Mouse (Mus musculus): ENCODE results near the gene Spint4. TPM values are rescaled to one million over a fixed set of nuclear protein-coding genes. Genes with fewer than 3 reads are reported as not detected.

Gene Spint4
- polyA plus RNA-seq (2011; ENCODE audit: insufficient read depth, insufficient read length, low replicate concordance, missing spikeins): not detected in 2 replicates

GRCm38 (mm10) chr2:164698201-164698600, at the start of gene Spint4:
Gene Spint4 (plus strand): TSS chr2:164698501.
- WGBS: 83% methylated on average over 4 of the region's 4 CpGs
- TF ChIP-seq CTCF (IDR thresholded peaks at IDR 0.05; ENCODE audit: control insufficient read depth, insufficient read depth, low read length) (no peak), POLR2A (IDR thresholded peaks at IDR 0.05; ENCODE audit: borderline replicate concordance, control insufficient read depth, low read depth, low read length) (no peak)
- no peak within 1 kb of the TSS for H3K27ac ChIP-seq (ENCODE audit: control insufficient read depth, insufficient read depth, low read depth, low read length, poor library complexity)
- no peak within 1 kb of the TSS for H3K4me3 ChIP-seq (replicated peaks; ENCODE audit: control insufficient read depth, low read depth, low read length)
- no peaks in the 10 kb centered on the region for H3K4me1 ChIP-seq (ENCODE audit: control insufficient read depth, insufficient read depth, low read length)

GRCm38 (mm10) chr2:164655858-164656257, 42.4 kb upstream of the Spint4 start, which contains the start of gene Wfdc10:
Gene Wfdc10 (plus strand): TSS chr2:164656046.
- WGBS: 10% methylated on average over 11 of the region's 11 CpGs
- TF ChIP-seq CTCF (IDR thresholded peaks at IDR 0.05; ENCODE audit: control insufficient read depth, insufficient read depth, low read length) (peak; percentile 89), POLR2A (IDR thresholded peaks at IDR 0.05; ENCODE audit: borderline replicate concordance, control insufficient read depth, low read depth, low read length) (no peak)
- Histone ChIP-seq H3K27ac (ENCODE audit: control insufficient read depth, insufficient read depth, low read depth, low read length, poor library complexity) (no peak within 1 kb of the TSS), H3K4me3 (replicated peaks; ENCODE audit: control insufficient read depth, low read depth, low read length) (no peak within 1 kb of the TSS), H3K4me1 (ENCODE audit: control insufficient read depth, insufficient read depth, low read length) (0 out of 2 replicates have a peak, but pooled peaks cover 1% of the 10 kb centered on the region)

GRCm38 (mm10) chr2:164656483-164656882, 41.8 kb upstream of the Spint4 start, which contains the start of gene Wfdc9:
Gene Wfdc9 (minus strand): TSS chr2:164656583.
- 66% methylated on average over 9 of the region's 9 CpGs for WGBS
- no peak within 1 kb of the TSS for H3K27ac ChIP-seq (ENCODE audit: control insufficient read depth, insufficient read depth, low read depth, low read length, poor library complexity)
- no peak for TF ChIP-seq CTCF (IDR thresholded peaks at IDR 0.05; ENCODE audit: control insufficient read depth, insufficient read depth, low read length)
- TF ChIP-seq POLR2A (IDR thresholded peaks at IDR 0.05; ENCODE audit: borderline replicate concordance, control insufficient read depth, low read depth, low read length): no peak
- H3K4me3 ChIP-seq (replicated peaks; ENCODE audit: control insufficient read depth, low read depth, low read length): no peak within 1 kb of the TSS
- 0 out of 2 replicates have a peak, but pooled peaks cover 1% of the 10 kb centered on the region for H3K4me1 ChIP-seq (ENCODE audit: control insufficient read depth, insufficient read depth, low read length)

GRCm38 (mm10) chr2:164664851-164665250, 33.5 kb upstream of the Spint4 start:
- no peak overlapping the region for H3K4me3 ChIP-seq (replicated peaks; ENCODE audit: control insufficient read depth, low read depth, low read length)
- TF ChIP-seq CTCF (IDR thresholded peaks at IDR 0.05; ENCODE audit: control insufficient read depth, insufficient read depth, low read length) (no peak), POLR2A (IDR thresholded peaks at IDR 0.05; ENCODE audit: borderline replicate concordance, control insufficient read depth, low read depth, low read length) (no peak)
- H3K4me1 ChIP-seq (ENCODE audit: control insufficient read depth, insufficient read depth, low read length): no peaks in the 10 kb centered on the region
- 82% methylated on average over 7 of the region's 7 CpGs for WGBS
- no peak overlapping the region for H3K27ac ChIP-seq (ENCODE audit: control insufficient read depth, insufficient read depth, low read depth, low read length, poor library complexity)

- H3K27ac ChIP-seq (ENCODE audit: control insufficient read depth, insufficient read depth, low read depth, low read length, poor library complexity): no peak overlapping the region
- TF ChIP-seq CTCF (IDR thresholded peaks at IDR 0.05; ENCODE audit: control insufficient read depth, insufficient read depth, low read length): no peak
- no peak for TF ChIP-seq POLR2A (IDR thresholded peaks at IDR 0.05; ENCODE audit: borderline replicate concordance, control insufficient read depth, low read depth, low read length)
- no peaks in the 10 kb centered on the region for H3K4me1 ChIP-seq (ENCODE audit: control insufficient read depth, insufficient read depth, low read length)
- H3K4me3 ChIP-seq (replicated peaks; ENCODE audit: control insufficient read depth, low read depth, low read length): no peak overlapping the region
- 57% methylated on average over 5 of the region's 5 CpGs for WGBS
Measured at GRCm38 (mm10) chr2:164670261-164670660, 28.0 kb upstream of the Spint4 start.

- Histone ChIP-seq H3K4me1 (ENCODE audit: control insufficient read depth, insufficient read depth, low read length) (no peaks in the 10 kb centered on the region), H3K4me3 (replicated peaks; ENCODE audit: control insufficient read depth, low read depth, low read length) (no peak overlapping the region), H3K27ac (ENCODE audit: control insufficient read depth, insufficient read depth, low read depth, low read length, poor library complexity) (no peak overlapping the region)
- 21% methylated on average over 1 of the region's 1 CpGs for WGBS
- TF ChIP-seq POLR2A (IDR thresholded peaks at IDR 0.05; ENCODE audit: borderline replicate concordance, control insufficient read depth, low read depth, low read length) (no peak), CTCF (IDR thresholded peaks at IDR 0.05; ENCODE audit: control insufficient read depth, insufficient read depth, low read length) (no peak)
Measured at GRCm38 (mm10) chr2:164670938-164671337, 27.4 kb upstream of the Spint4 start.

- H3K4me3 ChIP-seq (replicated peaks; ENCODE audit: control insufficient read depth, low read depth, low read length): no peak within 1 kb of the TSS
- WGBS: 65% methylated on average over 7 of the region's 7 CpGs
- H3K27ac ChIP-seq (ENCODE audit: control insufficient read depth, insufficient read depth, low read depth, low read length, poor library complexity): no peak within 1 kb of the TSS
- TF ChIP-seq CTCF (IDR thresholded peaks at IDR 0.05; ENCODE audit: control insufficient read depth, insufficient read depth, low read length) (no peak), POLR2A (IDR thresholded peaks at IDR 0.05; ENCODE audit: borderline replicate concordance, control insufficient read depth, low read depth, low read length) (no peak)
- H3K4me1 ChIP-seq (ENCODE audit: control insufficient read depth, insufficient read depth, low read length): no peaks in the 10 kb centered on the region
Measured at GRCm38 (mm10) chr2:164673987-164674386, 24.3 kb upstream of the Spint4 start, which contains the start of gene Wfdc11. Gene Wfdc11 (minus strand): TSS chr2:164674087.

GRCm38 (mm10) chr2:164676103-164676502, 22.2 kb upstream of the Spint4 start:
- Histone ChIP-seq H3K4me1 (ENCODE audit: control insufficient read depth, insufficient read depth, low read length) (no peaks in the 10 kb centered on the region; the same call in 1 of the 2 replicates), H3K4me3 (replicated peaks; ENCODE audit: control insufficient read depth, low read depth, low read length) (no peak overlapping the region), H3K27ac (ENCODE audit: control insufficient read depth, insufficient read depth, low read depth, low read length, poor library complexity) (no peak overlapping the region)
- TF ChIP-seq POLR2A (IDR thresholded peaks at IDR 0.05; ENCODE audit: borderline replicate concordance, control insufficient read depth, low read depth, low read length) (no peak), CTCF (IDR thresholded peaks at IDR 0.05; ENCODE audit: control insufficient read depth, insufficient read depth, low read length) (peak; percentile 25; the same call in 1 of the 2 replicates)
- 78% methylated on average over 7 of the region's 7 CpGs for WGBS

Measured in bone marrow, adult 2 months (tissue).